Mouse (Mus musculus) liver, embryonic 12.5 days (tissue): ENCODE measurements at regions not wholly inside any gene's neighbourhood (a gene's known extent, or its start where the extent isn't known, plus 50 kb on each side); places are given as distances from the start of the nearest gene placed in this dataset.
A peak's percentile ranks its signal among the peaks of the same experiment; 100 is the strongest.

Experiments
- ATAC-seq: fragments of 200-750 bp; cut with Nextera tagmentation; 2 replicates; pipeline ENCODE4 v1.8.0; 2017; ENCODE audit warnings: moderate number of reproducible peaks, mild to moderate bottlenecking, moderate library complexity
- H3K27ac ChIP-seq: fragments of 300-500 bp; sonication (generic); 2 replicates; pipeline ENCODE4 v1.5.1; 2016; ENCODE audit warnings: mild to moderate bottlenecking
- H3K27me3 ChIP-seq: fragments of 300-500 bp; sonication (generic); replicated peaks from 2 replicates; pipeline ENCODE4 v1.6.1; 2016; ENCODE audit warnings: mild to moderate bottlenecking, moderate library complexity
- H3K36me3 ChIP-seq: fragments of 300-500 bp; sonication (generic); 2 replicates; pipeline ENCODE4 v1.6.1; 2016; ENCODE audit warnings: mild to moderate bottlenecking, moderate library complexity
- H3K4me1 ChIP-seq: fragments of 300-500 bp; sonication (generic); 2 replicates; pipeline ENCODE4 v1.6.1; 2016
- H3K4me2 ChIP-seq: fragments of 300-500 bp; sonication (generic); 2 replicates; pipeline ENCODE4 v1.6.1; 2016; ENCODE audit warnings: mild to moderate bottlenecking, moderate library complexity
- H3K4me3 ChIP-seq: fragments of 300-500 bp; sonication (generic); 2 replicates; pipeline ENCODE4 v1.5.1; 2016; ENCODE audit warnings: mild to moderate bottlenecking, moderate library complexity
- H3K9ac ChIP-seq: fragments of 300-500 bp; sonication (generic); 2 replicates; pipeline ENCODE4 v1.6.1; 2016; ENCODE audit warnings: mild to moderate bottlenecking, moderate library complexity
- H3K9me3 ChIP-seq: fragments of 300-500 bp; sonication (generic); replicated peaks from 2 replicates; pipeline ENCODE4 v1.6.1; 2016; ENCODE audit warnings: mild to moderate bottlenecking, moderate library complexity
- WGBS: fragments of 180-500 bp; shearing (Covaris S2); methylation state at CpG from one replicate; pipeline ENCODE4 v1.1.7; 2016; ENCODE audit not compliant: insufficient replicate concordance; 5-methylcytosine and 5-hydroxymethylcytosine counted together

DNA sequence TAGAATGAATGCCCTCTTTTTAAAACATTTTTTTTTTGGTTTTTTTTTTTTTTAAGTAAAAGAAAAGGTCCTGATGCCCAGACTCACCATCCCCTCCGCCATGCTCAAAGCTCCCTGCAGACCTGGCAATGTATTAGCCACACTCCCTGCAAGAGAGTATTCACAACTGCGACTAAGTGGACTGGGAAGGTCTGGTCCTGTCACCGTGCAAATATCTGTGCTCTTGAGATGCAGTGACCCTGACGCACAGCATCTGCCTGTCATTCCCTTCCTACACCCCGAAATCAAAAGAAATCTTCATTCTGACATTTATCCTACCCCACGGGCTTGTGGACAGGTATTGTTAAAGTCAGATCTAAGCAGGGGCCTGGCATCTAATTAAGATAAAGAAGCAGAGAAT is 95.4 kb upstream of the Dio3 start:
- no peaks in the 10 kb centered on the region for H3K9me3 ChIP-seq
- H3K9ac ChIP-seq: no peak overlapping the region
- H3K27ac ChIP-seq: no peak overlapping the region
- no peaks in the 10 kb centered on the region for H3K4me1 ChIP-seq
- no peak overlapping the region for H3K4me2 ChIP-seq
- ATAC-seq: no peak
- 63% methylated on average over 6 of the region's 6 CpGs for WGBS
- H3K36me3 ChIP-seq: no peaks in the 10 kb centered on the region
- H3K27me3 ChIP-seq: peaks cover 47% of the 10 kb centered on the region
- H3K4me3 ChIP-seq: no peak overlapping the region

- 52% methylated on average over 9 of the region's 9 CpGs for WGBS
- no peak overlapping the region for H3K4me2 ChIP-seq
- H3K27ac ChIP-seq: no peak overlapping the region
- no peak for ATAC-seq
- no peak overlapping the region for H3K9ac ChIP-seq
- peaks cover 62% of the 10 kb centered on the region for H3K27me3 ChIP-seq
- no peaks in the 10 kb centered on the region for H3K36me3 ChIP-seq
- H3K4me3 ChIP-seq: no peak overlapping the region
- H3K4me1 ChIP-seq: no peaks in the 10 kb centered on the region
- no peaks in the 10 kb centered on the region for H3K9me3 ChIP-seq
Measured at GRCm38 (mm10) chr12:110185399-110185798, 93.5 kb upstream of the Dio3 start.

- no peak overlapping the region for H3K4me3 ChIP-seq
- H3K27me3 ChIP-seq: peaks cover 72% of the 10 kb centered on the region
- H3K4me2 ChIP-seq: no peak overlapping the region
- H3K9me3 ChIP-seq: no peaks in the 10 kb centered on the region
- no peaks in the 10 kb centered on the region for H3K36me3 ChIP-seq
- WGBS: 24% methylated on average over 3 of the region's 3 CpGs
- no peak for ATAC-seq
- H3K9ac ChIP-seq: no peak overlapping the region
- no peaks in the 10 kb centered on the region for H3K4me1 ChIP-seq
- no peak overlapping the region for H3K27ac ChIP-seq
Measured at GRCm38 (mm10) chr12:110186381-110186780, 92.5 kb upstream of the Dio3 start.

GRCm38 (mm10) chr12:110186911-110187245 is 92.0 kb upstream of the Dio3 start:
- peaks cover 77% of the 10 kb centered on the region for H3K27me3 ChIP-seq
- H3K9me3 ChIP-seq: no peaks in the 10 kb centered on the region
- H3K4me2 ChIP-seq: no peak overlapping the region
- ATAC-seq: no peak
- no peak overlapping the region for H3K9ac ChIP-seq
- no peak overlapping the region for H3K4me3 ChIP-seq
- H3K27ac ChIP-seq: no peak overlapping the region
- no peaks in the 10 kb centered on the region for H3K36me3 ChIP-seq
- no peaks in the 10 kb centered on the region for H3K4me1 ChIP-seq
- WGBS: 13% methylated on average over 10 of the region's 10 CpGs

- Histone ChIP-seq H3K4me2 (peak overlapping the region; percentile 38), H3K27ac (no peak overlapping the region), H3K36me3 (no peaks in the 10 kb centered on the region), H3K27me3 (peaks cover 81% of the 10 kb centered on the region), H3K4me1 (no peaks in the 10 kb centered on the region), H3K4me3 (no peak overlapping the region), H3K9ac (no peak overlapping the region), H3K9me3 (no peaks in the 10 kb centered on the region)
- no peak for ATAC-seq
- WGBS: 4% methylated on average over 49 of the region's 49 CpGs
Measured at GRCm38 (mm10) chr12:110187246-110188135, 91.4 kb upstream of the Dio3 start.

- Histone ChIP-seq H3K4me2 (peak overlapping the region; percentile 38; the same call in 1 of the 2 replicates), H3K27ac (no peak overlapping the region), H3K27me3 (peaks cover 81% of the 10 kb centered on the region), H3K4me1 (no peaks in the 10 kb centered on the region), H3K9ac (no peak overlapping the region), H3K9me3 (no peaks in the 10 kb centered on the region), H3K36me3 (no peaks in the 10 kb centered on the region), H3K4me3 (no peak overlapping the region)
- no peak for ATAC-seq
- 5% methylated on average over 29 of the region's 29 CpGs for WGBS
Measured at GRCm38 (mm10) chr12:110188136-110188631, 90.7 kb upstream of the Dio3 start.

DNA sequence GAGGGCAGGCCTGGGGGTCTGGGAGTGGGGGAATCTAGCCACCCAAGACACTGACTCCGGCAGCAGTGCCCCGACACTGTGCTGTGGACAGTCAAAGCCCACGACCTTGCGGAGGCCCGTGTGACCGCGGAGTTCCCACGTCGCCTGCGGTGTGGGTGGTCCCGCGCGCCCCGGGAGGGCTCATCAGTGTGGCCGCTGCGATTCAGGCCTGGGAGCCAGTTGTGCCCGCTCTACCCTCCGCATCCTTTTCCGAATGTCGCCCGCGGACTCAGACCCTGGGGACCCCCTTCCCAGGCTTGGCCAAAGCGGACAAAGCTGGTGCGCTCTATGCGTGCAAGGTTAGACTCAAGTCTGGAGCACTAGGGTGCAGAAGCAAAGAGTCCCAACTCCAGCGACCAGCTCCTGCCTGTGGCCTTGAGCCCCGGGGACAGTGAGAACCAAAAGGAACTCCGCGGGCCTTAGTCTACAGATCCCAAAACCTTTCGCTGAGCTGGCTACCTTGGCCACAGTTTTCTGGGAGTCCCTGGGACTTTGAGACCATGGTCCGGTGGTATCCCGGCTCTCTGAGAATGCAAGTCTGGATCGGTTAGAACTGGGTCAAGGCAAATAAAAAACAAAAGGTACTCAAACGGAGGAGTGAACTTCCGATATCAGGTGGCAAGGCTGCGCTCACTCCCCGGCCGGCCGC is 90.1 kb upstream of the Dio3 start:
- H3K9ac ChIP-seq: no peak overlapping the region
- no peaks in the 10 kb centered on the region for H3K36me3 ChIP-seq
- WGBS: 6% methylated on average over 39 of the region's 39 CpGs
- no peak overlapping the region for H3K27ac ChIP-seq
- H3K9me3 ChIP-seq: no peaks in the 10 kb centered on the region
- H3K4me1 ChIP-seq: no peaks in the 10 kb centered on the region
- ATAC-seq: no peak
- peaks cover 78% of the 10 kb centered on the region for H3K27me3 ChIP-seq
- no peak overlapping the region; the same call in 1 of the 2 replicates for H3K4me3 ChIP-seq
- H3K4me2 ChIP-seq: 0 out of 2 replicates have a peak overlapping the region, but pooled peaks have one; percentile 38

GRCm38 (mm10) chr12:110189329-110189642 is 89.6 kb upstream of the Dio3 start:
- no peak overlapping the region for H3K4me2 ChIP-seq
- ATAC-seq: no peak
- WGBS: 2% methylated on average over 19 of the region's 19 CpGs
- H3K9me3 ChIP-seq: no peaks in the 10 kb centered on the region
- no peaks in the 10 kb centered on the region for H3K4me1 ChIP-seq
- H3K4me3 ChIP-seq: no peak overlapping the region; the same call in 1 of the 2 replicates
- no peak overlapping the region for H3K9ac ChIP-seq
- H3K27ac ChIP-seq: no peak overlapping the region
- no peaks in the 10 kb centered on the region for H3K36me3 ChIP-seq
- H3K27me3 ChIP-seq: peaks cover 81% of the 10 kb centered on the region

DNA sequence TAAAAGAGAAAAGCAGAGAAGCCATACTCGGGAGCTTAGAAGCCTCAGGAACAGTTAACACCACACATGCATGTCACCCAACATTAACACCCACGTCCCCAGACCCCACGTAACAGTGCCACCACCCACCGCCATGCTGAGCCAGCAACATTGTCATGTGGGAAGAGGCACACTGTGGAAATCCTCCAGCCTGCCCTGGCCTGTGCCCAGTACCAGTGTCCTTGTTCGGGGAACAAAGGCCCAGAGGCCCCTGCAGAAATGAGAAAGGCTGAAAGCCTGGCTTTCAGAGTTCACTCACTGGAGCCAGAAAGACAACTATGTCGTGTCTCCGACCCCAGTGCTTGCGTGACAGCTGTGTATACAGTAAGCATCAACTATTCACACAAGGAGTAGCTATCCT is 86.7 kb upstream of the Dio3 start:
- Histone ChIP-seq H3K9ac (no peak overlapping the region), H3K4me2 (no peak overlapping the region), H3K4me1 (no peaks in the 10 kb centered on the region), H3K36me3 (no peaks in the 10 kb centered on the region), H3K27ac (no peak overlapping the region), H3K9me3 (no peaks in the 10 kb centered on the region), H3K27me3 (peaks cover 55% of the 10 kb centered on the region), H3K4me3 (no peak overlapping the region)
- 53% methylated on average over 8 of the region's 8 CpGs for WGBS
- ATAC-seq: no peak

- WGBS: 70% methylated on average over 3 of the region's 3 CpGs
- no peak overlapping the region for H3K4me2 ChIP-seq
- H3K9ac ChIP-seq: no peak overlapping the region
- peaks cover 9% of the 10 kb centered on the region; the same call in 1 of the 2 replicates for H3K27me3 ChIP-seq
- H3K4me1 ChIP-seq: no peaks in the 10 kb centered on the region
- H3K9me3 ChIP-seq: no peaks in the 10 kb centered on the region
- H3K4me3 ChIP-seq: no peak overlapping the region
- H3K36me3 ChIP-seq: no peaks in the 10 kb centered on the region
- no peak for ATAC-seq
- no peak overlapping the region for H3K27ac ChIP-seq
Measured at GRCm38 (mm10) chr12:110197366-110197765, 81.5 kb upstream of the Dio3 start.

DNA sequence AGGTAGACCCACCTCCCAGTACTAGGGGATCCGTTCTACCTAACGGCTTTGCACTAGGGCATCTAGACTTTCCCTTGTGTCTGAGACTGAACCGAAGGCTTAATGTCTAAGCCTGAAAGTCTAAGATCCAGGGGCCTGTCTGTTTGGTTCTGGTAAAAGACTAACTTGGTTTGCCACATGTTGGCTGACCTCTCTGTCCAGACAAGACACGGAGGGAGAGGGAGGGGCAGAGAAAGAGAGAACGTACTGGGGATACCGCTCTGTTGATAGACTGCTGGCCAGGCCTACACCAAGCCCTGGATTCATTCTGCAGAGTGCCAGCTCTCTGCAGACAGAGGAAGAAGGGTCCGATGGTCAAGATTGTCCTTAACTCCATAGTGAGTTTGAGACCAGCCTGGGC is 78.4 kb upstream of the Dio3 start:
- H3K36me3 ChIP-seq: no peaks in the 10 kb centered on the region
- no peak overlapping the region for H3K9ac ChIP-seq
- H3K27ac ChIP-seq: no peak overlapping the region
- H3K4me3 ChIP-seq: no peak overlapping the region
- no peaks in the 10 kb centered on the region for H3K9me3 ChIP-seq
- H3K27me3 ChIP-seq: no peaks in the 10 kb centered on the region
- 77% methylated on average over 7 of the region's 7 CpGs for WGBS
- H3K4me2 ChIP-seq: no peak overlapping the region
- H3K4me1 ChIP-seq: peaks cover 7% of the 10 kb centered on the region
- ATAC-seq: no peak

DNA sequence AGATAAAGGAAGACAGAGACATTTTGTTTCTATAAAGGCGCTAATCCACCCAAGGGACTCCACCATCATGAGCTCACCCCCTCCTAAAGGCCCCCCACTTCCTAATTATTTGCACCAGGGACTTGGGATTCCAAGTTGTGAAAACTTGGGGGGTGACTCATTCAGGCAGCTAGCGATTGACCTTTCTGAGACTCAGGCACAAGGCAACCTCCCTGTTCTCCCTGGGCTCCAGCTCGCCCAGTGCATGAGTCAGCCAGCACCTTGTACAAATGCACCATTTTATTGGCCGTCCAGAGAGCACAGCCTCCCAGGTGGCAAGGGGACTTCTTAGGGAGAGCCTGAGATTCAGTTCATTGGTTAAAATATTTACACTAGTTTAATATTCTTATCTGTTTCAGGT is 78.0 kb upstream of the Dio3 start:
- no peak overlapping the region for H3K4me3 ChIP-seq
- peaks cover 7% of the 10 kb centered on the region for H3K4me1 ChIP-seq
- no peaks in the 10 kb centered on the region for H3K27me3 ChIP-seq
- WGBS: 63% methylated on average over 4 of the region's 4 CpGs
- no peak overlapping the region for H3K9ac ChIP-seq
- H3K27ac ChIP-seq: no peak overlapping the region
- H3K4me2 ChIP-seq: no peak overlapping the region
- ATAC-seq: no peak
- no peaks in the 10 kb centered on the region for H3K9me3 ChIP-seq
- H3K36me3 ChIP-seq: no peaks in the 10 kb centered on the region
